8 mouse cellular contexts compared by ENCODE assay signal in genomic region chr8:119604996-119605395, GRCm38 (mm10). TPM values are rescaled to one million over a fixed set of nuclear protein-coding genes. Genes with fewer than 3 reads are reported as not detected.
DNase-seq lines count a peak whose midpoint lies in the region; ATAC-seq and TF ChIP-seq lines count a peak whose summit lies in the region.

Gene Taf1c, minus strand, starts transcription at chr8:119605222.

- DNase-seq in 3134 (ENCODE audit: extremely low read depth, insufficient read length, low spot score), result peak; percentile 82
- DNase-seq in adrenal gland, postnatal 36 days, result peak; percentile 94
- peak; percentile 93 to 99 for DNase-seq in heart, adult 18-20 months
- peak; percentile 97 for DNase-seq in kidney, adult 2 months
- peak; percentile 86 to 91 for DNase-seq in spleen, adult 2 months (ENCODE audit: low read depth in 1 of 2, low spot score in 2 of 2)

- H3K27me3 ChIP-seq in embryonic facial prominence, embryonic 13.5 days, result no peaks in the 10 kb centered on the region
- H3K27me3 ChIP-seq in kidney, adult 2 months (replicated peaks; ENCODE audit: control insufficient read depth, insufficient read depth, low read length), result no peaks in the 10 kb centered on the region
- no peaks in the 10 kb centered on the region for H3K27me3 ChIP-seq in limb, embryonic 12.5 days
- no peaks in the 10 kb centered on the region for H3K27me3 ChIP-seq in midbrain, embryonic 15.5 days (replicated peaks)
- H3K27me3 ChIP-seq in spleen, adult 2 months (ENCODE audit: control insufficient read depth, insufficient read depth, low read length), result no peaks in the 10 kb centered on the region

- peak; percentile 60 for TF ChIP-seq POLR2A in kidney, adult 2 months (IDR thresholded peaks at IDR 0.05; ENCODE audit: low read depth, low read length)
- TF ChIP-seq POLR2A in spleen, adult 2 months (IDR thresholded peaks at IDR 0.05; ENCODE audit: low read depth, low read length), result peak; percentile 32

- H3K4me3 ChIP-seq in embryonic facial prominence, embryonic 13.5 days, result peak within 1 kb of the TSS; percentile 80
- H3K4me3 ChIP-seq in kidney, adult 2 months (ENCODE audit: insufficient read depth, low read depth, low read length), result peak within 1 kb of the TSS; percentile 73
- H3K4me3 ChIP-seq in limb, embryonic 12.5 days (replicated peaks), result peak within 1 kb of the TSS; percentile 72
- peak within 1 kb of the TSS; percentile 89 for H3K4me3 ChIP-seq in midbrain, embryonic 15.5 days
- H3K4me3 ChIP-seq in spleen, adult 2 months (ENCODE audit: extremely low read depth, insufficient read depth, insufficient read length), result peak within 1 kb of the TSS; percentile 77

- no peak; the same call in 1 of the 2 replicates for ATAC-seq in embryonic facial prominence, embryonic 13.5 days (ENCODE audit: insufficient number of reproducible peaks, insufficient read depth, low FRiP score, low TSS enrichment, low read depth)
- peak; percentile 67 for ATAC-seq in limb, embryonic 12.5 days (ENCODE audit: insufficient number of reproducible peaks, insufficient read depth, low FRiP score, low TSS enrichment, low read depth)
- peak; percentile 89 for ATAC-seq in midbrain, embryonic 15.5 days (replicated peaks)

- peaks cover 29% of the 10 kb centered on the region for H3K36me3 ChIP-seq in embryonic facial prominence, embryonic 13.5 days
- H3K36me3 ChIP-seq in kidney, adult 2 months (ENCODE audit: control insufficient read depth, insufficient read depth, low read length), result no peaks in the 10 kb centered on the region
- peaks cover 29% of the 10 kb centered on the region for H3K36me3 ChIP-seq in limb, embryonic 12.5 days
- H3K36me3 ChIP-seq in midbrain, embryonic 15.5 days (replicated peaks), result peaks cover 10% of the 10 kb centered on the region; the same call in 1 of the 2 replicates
- H3K36me3 ChIP-seq in spleen, adult 2 months (ENCODE audit: control insufficient read depth, insufficient read depth, low read length), result peaks cover 20% of the 10 kb centered on the region

- peak within 1 kb of the TSS; percentile 89 for H3K9ac ChIP-seq in embryonic facial prominence, embryonic 13.5 days
- H3K9ac ChIP-seq in limb, embryonic 12.5 days (replicated peaks), result peak within 1 kb of the TSS; percentile 70
- H3K9ac ChIP-seq in midbrain, embryonic 15.5 days, result peak within 1 kb of the TSS; percentile 85

- peaks cover 11% of the 10 kb centered on the region for H3K4me1 ChIP-seq in embryonic facial prominence, embryonic 13.5 days
- peaks cover 6% of the 10 kb centered on the region; the same call in 1 of the 2 replicates for H3K4me1 ChIP-seq in kidney, adult 2 months (ENCODE audit: control insufficient read depth, insufficient read depth, low read length)
- peaks cover 10% of the 10 kb centered on the region for H3K4me1 ChIP-seq in limb, embryonic 12.5 days (replicated peaks)
- H3K4me1 ChIP-seq in midbrain, embryonic 15.5 days, result peaks cover 18% of the 10 kb centered on the region
- peaks cover 7% of the 10 kb centered on the region; the same call in 1 of the 2 replicates for H3K4me1 ChIP-seq in spleen, adult 2 months (ENCODE audit: control insufficient read depth, insufficient read depth, insufficient read length)

- H3K9me3 ChIP-seq in embryonic facial prominence, embryonic 13.5 days, result no peaks in the 10 kb centered on the region
- H3K9me3 ChIP-seq in limb, embryonic 12.5 days, result peaks cover 5% of the 10 kb centered on the region
- no peaks in the 10 kb centered on the region for H3K9me3 ChIP-seq in midbrain, embryonic 15.5 days

- peak; percentile 88 for TF ChIP-seq CTCF in kidney, adult 2 months (conservative IDR thresholded peaks at IDR 0.05; ENCODE audit: insufficient read depth, insufficient read length, low read depth, low read length)
- peak; percentile 95 for TF ChIP-seq CTCF in spleen, adult 2 months (IDR thresholded peaks at IDR 0.05; ENCODE audit: extremely low read depth, insufficient read depth, insufficient read length, insufficient replicate concordance)

- H3K27ac ChIP-seq in embryonic facial prominence, embryonic 13.5 days, result peak within 1 kb of the TSS; percentile 40
- H3K27ac ChIP-seq in kidney, adult 2 months (ENCODE audit: insufficient read depth, low read depth, low read length), result 0 out of 2 replicates have a peak within 1 kb of the TSS, but pooled peaks have one; percentile 13
- H3K27ac ChIP-seq in limb, embryonic 12.5 days, result no peak within 1 kb of the TSS
- H3K27ac ChIP-seq in midbrain, embryonic 15.5 days, result peak within 1 kb of the TSS; percentile 64
- H3K27ac ChIP-seq in spleen, adult 2 months (ENCODE audit: insufficient read depth, low read length), result peak within 1 kb of the TSS; percentile 77

- H3K4me2 ChIP-seq in embryonic facial prominence, embryonic 13.5 days, result peak within 1 kb of the TSS; percentile 91
- peak within 1 kb of the TSS; percentile 82 for H3K4me2 ChIP-seq in limb, embryonic 12.5 days
- peak within 1 kb of the TSS; percentile 89 for H3K4me2 ChIP-seq in midbrain, embryonic 15.5 days

- under 1% methylated on average over 23 of the region's 23 CpGs for WGBS in embryonic facial prominence, embryonic 13.5 days
- under 1% methylated on average over 23 of the region's 23 CpGs for WGBS in kidney, adult 2 months
- WGBS in limb, embryonic 12.5 days, result under 1% methylated on average over 23 of the region's 23 CpGs
- WGBS in midbrain, embryonic 15.5 days, result under 1% methylated on average over 23 of the region's 23 CpGs
- under 1% methylated on average over 23 of the region's 23 CpGs for WGBS in spleen, adult 2 months

RNA-seq across cellular contexts. Expression of gene Taf1c, which starts in this region (rescaled TPM):
- total RNA-seq in adrenal gland, postnatal 36 days (2021), result 10 to 100 TPM; 11.4 to 12.5 TPM
- polyA plus RNA-seq in embryonic facial prominence, embryonic 13.5 days (2015; fragmentation: Nextera tagmentation; extraction: Ambion mirVana), result 12.9 and 13.7 TPM in 2 replicates
- 1 to 10 TPM; 3.5 to 4.5 TPM for total RNA-seq in heart, adult 18-20 months (2021)
- 10.2 and 12.8 TPM in 2 replicates for polyA plus RNA-seq in kidney, adult 2 months (2012; rRNA removed)
- 14.1 and 15.1 TPM in 2 replicates for polyA plus RNA-seq in limb, embryonic 12.5 days (2016; fragmentation: Nextera tagmentation; extraction: Ambion mirVana)
- 16.6 and 17.7 TPM in 2 replicates for polyA plus RNA-seq in midbrain, embryonic 15.5 days (2015; fragmentation: Nextera tagmentation; extraction: Ambion mirVana)
- 28.7 and 37.1 TPM in 2 replicates for polyA plus RNA-seq in spleen, adult 2 months (2012; rRNA removed)
